Mouse (Mus musculus) heart, adult 2 months (tissue): ENCODE data around the gene Elmo2. TPM values are rescaled to one million over a fixed set of nuclear protein-coding genes. Genes with fewer than 3 reads are reported as not detected.

Experiments used
- DNase-seq, 2 experiments: peaks; one replicate each; pipeline ENCODE4 v3.0.0; 2021
- H3K27ac ChIP-seq: fragments of 200-600 bp; 2 replicates; pipeline ENCODE4 v1.8.1; 2022
- H3K27me3 ChIP-seq: fragments of 200-500 bp; 2 replicates; pipeline ENCODE4 v1.6.1; 2012; ENCODE audit warnings: mild to moderate bottlenecking, low read length, inconsistent platforms, mixed read lengths; ENCODE audit not compliant: control insufficient read depth, insufficient read depth
- H3K36me3 ChIP-seq: fragments of 200-500 bp; 2 replicates; pipeline ENCODE4 v1.6.1; 2012; ENCODE audit warnings: low read length, inconsistent platforms; ENCODE audit not compliant: control insufficient read depth, insufficient read depth
- H3K4me1 ChIP-seq: fragments of 200-500 bp; 2 replicates; pipeline ENCODE4 v1.6.1; 2011; ENCODE audit warnings: low read length; ENCODE audit not compliant: control insufficient read depth, insufficient read depth
- H3K4me3 ChIP-seq: fragments of 200-600 bp; 2 replicates; pipeline ENCODE4 v1.8.1; 2022
- H3K79me2 ChIP-seq: fragments of 200-500 bp; replicated peaks from 2 replicates; pipeline ENCODE4 v1.6.1; 2012; ENCODE audit warnings: mild to moderate bottlenecking, inconsistent platforms, low read length, moderate library complexity, mixed read lengths; ENCODE audit not compliant: control insufficient read depth, insufficient read depth
- H3K9ac ChIP-seq: fragments of 200-500 bp; 2 replicates; pipeline ENCODE4 v1.6.1; 2012; ENCODE audit warnings: low read depth, mild to moderate bottlenecking, control low read depth, inconsistent platforms, low read length, mixed read lengths
- CTCF ChIP-seq: fragments of 200-600 bp; IDR thresholded peaks from 2 replicates; pipeline ENCODE4 v1.8.1; 2022; ENCODE audit warnings: antibody characterized with exemption, mild to moderate bottlenecking, moderate library complexity
- EP300 ChIP-seq: fragments of 200-500 bp; IDR thresholded peaks from 2 replicates; pipeline ENCODE4 v1.6.1; 2011; ENCODE audit warnings: low read depth, low read length, control low read depth; ENCODE audit not compliant: insufficient read depth
- POLR2A ChIP-seq: fragments of 200-500 bp; IDR thresholded peaks from 2 replicates; pipeline ENCODE4 v1.6.1; 2011; ENCODE audit warnings: mild to moderate bottlenecking, low read depth, low read length, control low read depth; ENCODE audit not compliant: insufficient read depth
- WGBS: fragments of 180-500 bp; shearing (Covaris S2); methylation state at CpG from one replicate; pipeline ENCODE4 v1.1.7; 2018; 5-methylcytosine and 5-hydroxymethylcytosine counted together
- intact Hi-C: fragments of 180-260 bp; cut with DNase I; formaldehyde crosslinking; loops from one replicate; pipeline ENCODE4 v1.15.1; 2025
- polyA plus RNA-seq: library from polyadenylated mRNA; depleted of rRNA; stranded (reverse); fragments of >200 nt; gene quantifications from 2 replicates; pipeline ENCODE4 v1.2.3, GENCODE M21; 2012
- total RNA-seq, 2 experiments: library from RNA; stranded (reverse); gene quantifications; 2 replicates each; pipeline ENCODE4 v1.2.3; 2021

Elmo2 gene
- total and polyA plus RNA-seq, 3 experiments, result 13.9 to 36.3 (median 14.8) TPM

- intact Hi-C loops, result no loop called here
- TF ChIP-seq POLR2A (no peak), EP300 (no peak), CTCF (no peak)
- Histone ChIP-seq H3K79me2 (no peaks in the 10 kb centered on the region), H3K4me1 (no peaks in the 10 kb centered on the region), H3K27ac (no peak overlapping the region), H3K36me3 (no peaks in the 10 kb centered on the region), H3K27me3 (peaks cover 1% of the 10 kb centered on the region; the same call in 1 of the 2 replicates), H3K9ac (no peak overlapping the region), H3K4me3 (no peak overlapping the region)
- DNase-seq, result no peak
- WGBS, result 21% methylated on average over 1 of the region's 1 CpGs
Measured at GRCm38 (mm10) chr2:165250903-165251302, 75.4 kb downstream of the Elmo2 start.

- Histone ChIP-seq H3K4me3 (no peak overlapping the region), H3K36me3 (no peaks in the 10 kb centered on the region), H3K4me1 (no peaks in the 10 kb centered on the region), H3K27ac (no peak overlapping the region), H3K9ac (no peak overlapping the region), H3K27me3 (0 out of 2 replicates have a peak, but pooled peaks cover 1% of the 10 kb centered on the region), H3K79me2 (no peaks in the 10 kb centered on the region)
- no peak for DNase-seq
- WGBS, result 15% methylated on average over 3 of the region's 3 CpGs
- intact Hi-C loops, result no loop called here
- TF ChIP-seq EP300 (no peak), CTCF (no peak), POLR2A (no peak)
Measured at GRCm38 (mm10) chr2:165248967-165249366, 77.3 kb downstream of the Elmo2 start.

- Histone ChIP-seq H3K4me1 (no peaks in the 10 kb centered on the region), H3K36me3 (no peaks in the 10 kb centered on the region), H3K4me3 (no peak overlapping the region), H3K9ac (no peak overlapping the region), H3K27me3 (peaks cover 4% of the 10 kb centered on the region; the same call in 1 of the 2 replicates), H3K79me2 (no peaks in the 10 kb centered on the region), H3K27ac (no peak overlapping the region)
- 20% methylated on average over 11 of the region's 11 CpGs for WGBS
- intact Hi-C loops, result no loop called here
- TF ChIP-seq EP300 (no peak), CTCF (no peak), POLR2A (no peak)
- no peak for DNase-seq
Measured at GRCm38 (mm10) chr2:165246349-165246748, 79.9 kb downstream of the Elmo2 start.

- 10% methylated on average over 11 of the region's 11 CpGs for WGBS
- Histone ChIP-seq H3K27ac (no peak overlapping the region), H3K9ac (no peak overlapping the region), H3K4me3 (no peak overlapping the region), H3K36me3 (no peaks in the 10 kb centered on the region), H3K79me2 (no peaks in the 10 kb centered on the region), H3K27me3 (peaks cover 8% of the 10 kb centered on the region), H3K4me1 (no peaks in the 10 kb centered on the region; the same call in 1 of the 2 replicates)
- no peak for TF ChIP-seq EP300
- no peak for TF ChIP-seq POLR2A
- no peak for TF ChIP-seq CTCF
- DNase-seq, result no peak
- intact Hi-C loops, result no loop called here
Measured at GRCm38 (mm10) chr2:165243122-165243720, 83.1 kb downstream of the Elmo2 start.

- Histone ChIP-seq H3K4me1 (no peaks in the 10 kb centered on the region; the same call in 1 of the 2 replicates), H3K27ac (no peak overlapping the region), H3K4me3 (no peak overlapping the region), H3K27me3 (peaks cover 8% of the 10 kb centered on the region), H3K9ac (no peak overlapping the region), H3K36me3 (no peaks in the 10 kb centered on the region), H3K79me2 (no peaks in the 10 kb centered on the region)
- TF ChIP-seq EP300 (no peak), CTCF (no peak)
- WGBS, result 6% methylated on average over 13 of the region's 13 CpGs
- intact Hi-C loops, result no loop called here
- no peak for DNase-seq
Measured at GRCm38 (mm10) chr2:165242575-165242974, 83.7 kb downstream of the Elmo2 start.

GRCm38 (mm10) chr2:165241786-165242185 lies 84.5 kb downstream of the Elmo2 start:
- 35% methylated on average over 7 of the region's 7 CpGs for WGBS
- TF ChIP-seq CTCF, result no peak
- TF ChIP-seq POLR2A, result no peak
- TF ChIP-seq EP300, result no peak
- intact Hi-C loops, result no loop called here
- no peak overlapping the region for H3K4me3 ChIP-seq
- H3K9ac ChIP-seq, result no peak overlapping the region
- peaks cover 8% of the 10 kb centered on the region for H3K27me3 ChIP-seq
- no peak overlapping the region for H3K27ac ChIP-seq
- H3K79me2 ChIP-seq, result no peaks in the 10 kb centered on the region
- H3K4me1 ChIP-seq, result no peaks in the 10 kb centered on the region; the same call in 1 of the 2 replicates
- DNase-seq, result no peak
- no peaks in the 10 kb centered on the region for H3K36me3 ChIP-seq
